ENCODE assay signal across 7 mouse cellular contexts in genomic region chr19:8252705-8253037, GRCm38 (mm10). TPM values are rescaled to one million over a fixed set of nuclear protein-coding genes. Genes with fewer than 3 reads are reported as not detected.
DNase-seq lines count a peak whose midpoint lies in the region; ATAC-seq lines count a peak whose summit lies in the region.

No protein-coding gene starts in this region.

- H3K27ac ChIP-seq in lung, embryonic 16.5 days (ENCODE audit: low read length), result peak overlapping the region; percentile 85
- peak overlapping the region; percentile 84; the same call in 1 of the 2 replicates for H3K27ac ChIP-seq in forebrain, embryonic 15.5 days (replicated peaks)
- no peak overlapping the region for H3K27ac ChIP-seq in liver, embryonic 13.5 days
- peak overlapping the region; percentile 78 for H3K27ac ChIP-seq in stomach, embryonic 16.5 days (ENCODE audit: low read length)

- no peaks in the 10 kb centered on the region for H3K4me1 ChIP-seq in lung, embryonic 16.5 days (replicated peaks; ENCODE audit: control insufficient read depth, insufficient read depth, low read length)
- H3K4me1 ChIP-seq in forebrain, embryonic 15.5 days, result no peaks in the 10 kb centered on the region
- no peaks in the 10 kb centered on the region for H3K4me1 ChIP-seq in liver, embryonic 13.5 days (replicated peaks)
- 0 out of 2 replicates have a peak, but pooled peaks cover 2% of the 10 kb centered on the region for H3K4me1 ChIP-seq in stomach, embryonic 16.5 days (ENCODE audit: control insufficient read depth, insufficient read depth, low read length)

- H3K27me3 ChIP-seq in lung, embryonic 16.5 days (ENCODE audit: control insufficient read depth, insufficient read depth, low read depth, low read length), result no peaks in the 10 kb centered on the region
- H3K27me3 ChIP-seq in forebrain, embryonic 15.5 days, result no peaks in the 10 kb centered on the region
- H3K27me3 ChIP-seq in liver, embryonic 13.5 days, result no peaks in the 10 kb centered on the region
- H3K27me3 ChIP-seq in stomach, embryonic 16.5 days (ENCODE audit: control insufficient read depth, insufficient read depth, low read length), result no peaks in the 10 kb centered on the region

- H3K36me3 ChIP-seq in lung, embryonic 16.5 days (ENCODE audit: control insufficient read depth, insufficient read depth, low read length), result no peaks in the 10 kb centered on the region
- H3K36me3 ChIP-seq in forebrain, embryonic 15.5 days, result no peaks in the 10 kb centered on the region
- H3K36me3 ChIP-seq in liver, embryonic 13.5 days, result no peaks in the 10 kb centered on the region
- H3K36me3 ChIP-seq in stomach, embryonic 16.5 days (ENCODE audit: control insufficient read depth, insufficient read depth, low read length), result no peaks in the 10 kb centered on the region

- WGBS in lung, embryonic 16.5 days, result 33% methylated on average over 3 of the region's 3 CpGs
- 33% methylated on average over 3 of the region's 3 CpGs for WGBS in forebrain, embryonic 15.5 days
- 14% methylated on average over 3 of the region's 3 CpGs for WGBS in liver, embryonic 13.5 days (ENCODE audit: insufficient replicate concordance)
- WGBS in stomach, embryonic 16.5 days, result 25% methylated on average over 3 of the region's 3 CpGs

- peak; percentile 26 for ATAC-seq in lung, embryonic 16.5 days (ENCODE audit: low read depth)
- ATAC-seq in forebrain, embryonic 15.5 days (replicated peaks), result peak; percentile 76
- ATAC-seq in liver, embryonic 13.5 days (ENCODE audit: low read depth), result no peak
- ATAC-seq in stomach, embryonic 16.5 days (ENCODE audit: insufficient read depth, low FRiP score), result peak; percentile 51; the same call in 1 of the 2 replicates

- H3K4me2 ChIP-seq in lung, embryonic 16.5 days (ENCODE audit: low read depth, low read length), result peak overlapping the region; percentile 56
- peak overlapping the region; percentile 65 for H3K4me2 ChIP-seq in forebrain, embryonic 15.5 days (replicated peaks)
- peak overlapping the region; percentile 64 for H3K4me2 ChIP-seq in liver, embryonic 13.5 days
- H3K4me2 ChIP-seq in stomach, embryonic 16.5 days (ENCODE audit: low read depth, low read length), result peak overlapping the region; percentile 63

- no peaks in the 10 kb centered on the region; the same call in 1 of the 2 replicates for H3K9me3 ChIP-seq in lung, embryonic 16.5 days (ENCODE audit: control insufficient read depth, low read length)
- H3K9me3 ChIP-seq in forebrain, embryonic 15.5 days, result 0 out of 2 replicates have a peak, but pooled peaks cover 3% of the 10 kb centered on the region
- H3K9me3 ChIP-seq in liver, embryonic 13.5 days (replicated peaks), result no peaks in the 10 kb centered on the region
- H3K9me3 ChIP-seq in stomach, embryonic 16.5 days (replicated peaks; ENCODE audit: control insufficient read depth, low read length), result no peaks in the 10 kb centered on the region

- DNase-seq in lung, postnatal 36 days, result no peak
- DNase-seq in liver, embryonic 13.5 days, result no peak
- no peak for DNase-seq in retina, embryonic 14.5 days (ENCODE audit: low spot score)
- no peak for DNase-seq in spleen, postnatal 4 days (ENCODE audit: low spot score in 2 of 2)

- H3K9ac ChIP-seq in lung, embryonic 16.5 days (ENCODE audit: low read length), result peak overlapping the region; percentile 66
- H3K9ac ChIP-seq in forebrain, embryonic 15.5 days (replicated peaks), result peak overlapping the region; percentile 55
- H3K9ac ChIP-seq in liver, embryonic 13.5 days, result no peak overlapping the region
- peak overlapping the region; percentile 72 for H3K9ac ChIP-seq in stomach, embryonic 16.5 days (ENCODE audit: low read length)

- H3K4me3 ChIP-seq in lung, embryonic 16.5 days (ENCODE audit: low read length), result peak overlapping the region; percentile 64
- peak overlapping the region; percentile 61 for H3K4me3 ChIP-seq in forebrain, embryonic 15.5 days
- H3K4me3 ChIP-seq in liver, embryonic 13.5 days (replicated peaks), result peak overlapping the region; percentile 54
- peak overlapping the region; percentile 65 for H3K4me3 ChIP-seq in stomach, embryonic 16.5 days (replicated peaks; ENCODE audit: low read length)

RNA-seq across cellular contexts. Expression of gene Slc22a29, which starts 34.0 kb away (rescaled TPM):
- polyA plus RNA-seq in lung, embryonic 16.5 days (2015; fragmentation: Nextera tagmentation; extraction: Ambion mirVana), result 0.09 TPM in 1 of 2 replicates, not detected in the other
- polyA plus RNA-seq in forebrain, embryonic 15.5 days (2015; fragmentation: Nextera tagmentation; extraction: Ambion mirVana), result not detected in 2 replicates
- polyA plus RNA-seq in liver, embryonic 13.5 days (2015; fragmentation: Nextera tagmentation; extraction: Ambion mirVana), result not detected in 2 replicates
- polyA plus RNA-seq in stomach, embryonic 16.5 days (2015; fragmentation: Nextera tagmentation; extraction: Ambion mirVana), result 0.45 and 0.46 TPM in 2 replicates
